Comparison of ENCODE assay signal across 7 mouse cellular contexts in genomic region chr7:34312786-34313442, GRCm38 (mm10). TPM values are rescaled to one million over a fixed set of nuclear protein-coding genes. Genes with fewer than 3 reads are reported as not detected.
DNase-seq lines count a peak whose midpoint lies in the region; ATAC-seq and TF ChIP-seq lines count a peak whose summit lies in the region.

No protein-coding gene starts in this region.

- H3K27ac ChIP-seq in heart, embryonic 16.5 days (ENCODE audit: low read length): peak overlapping the region; percentile 97
- peak overlapping the region; percentile 97 for H3K27ac ChIP-seq in kidney, postnatal 0 days

- DNase-seq in Muller cell, postnatal 12 days (ENCODE audit: inconsistent ontology term): peak; percentile 78
- DNase-seq in adrenal gland, postnatal 36 days: peak; percentile 70 to 86
- DNase-seq in kidney, postnatal 0 days (ENCODE audit: low spot score): peak; percentile 74
- DNase-seq in lung, postnatal 36 days: peak; percentile 87
- peak; percentile 29 to 37 for DNase-seq in spleen, postnatal 14 days (ENCODE audit: low spot score in 2 of 2)

- H3K4me3 ChIP-seq in erythroblast, embryonic 14.5 days (replicated peaks): peak overlapping the region; percentile 97
- H3K4me3 ChIP-seq in heart, embryonic 16.5 days (ENCODE audit: low read length): peak overlapping the region; percentile 93
- peak overlapping the region; percentile 98 for H3K4me3 ChIP-seq in kidney, postnatal 0 days (replicated peaks; ENCODE audit: low read depth, low read length)

- WGBS in heart, embryonic 16.5 days: under 1% methylated on average over 58 of the region's 73 CpGs
- WGBS in kidney, postnatal 0 days: under 1% methylated on average over 66 of the region's 73 CpGs

- H3K4me1 ChIP-seq in erythroblast, embryonic 14.5 days (ENCODE audit: control insufficient read depth): peaks cover 48% of the 10 kb centered on the region
- peaks cover 21% of the 10 kb centered on the region for H3K4me1 ChIP-seq in heart, embryonic 16.5 days (ENCODE audit: control insufficient read depth, insufficient read depth, low read length)
- H3K4me1 ChIP-seq in kidney, postnatal 0 days (replicated peaks; ENCODE audit: insufficient read depth, low read length): 0 out of 2 replicates have a peak, but pooled peaks cover 2% of the 10 kb centered on the region

- peaks cover 23% of the 10 kb centered on the region for H3K36me3 ChIP-seq in erythroblast, embryonic 14.5 days (ENCODE audit: control insufficient read depth)
- H3K36me3 ChIP-seq in heart, embryonic 16.5 days (ENCODE audit: control insufficient read depth, insufficient read depth): no peaks in the 10 kb centered on the region
- H3K36me3 ChIP-seq in kidney, postnatal 0 days (ENCODE audit: insufficient read depth, low read length): no peaks in the 10 kb centered on the region

- ATAC-seq in heart, embryonic 16.5 days (replicated peaks; ENCODE audit: extremely low read depth, insufficient read depth, low FRiP score): peak; percentile 86
- peak; percentile 87 for ATAC-seq in kidney, postnatal 0 days (replicated peaks; ENCODE audit: low FRiP score, low read depth)

- peak overlapping the region; percentile 84 for H3K4me2 ChIP-seq in heart, embryonic 16.5 days (ENCODE audit: low read depth, low read length)
- H3K4me2 ChIP-seq in kidney, postnatal 0 days (ENCODE audit: low read length): peak overlapping the region; percentile 65

- no peaks in the 10 kb centered on the region for H3K27me3 ChIP-seq in erythroblast, embryonic 14.5 days (ENCODE audit: control insufficient read depth)
- no peaks in the 10 kb centered on the region for H3K27me3 ChIP-seq in heart, embryonic 16.5 days (ENCODE audit: control insufficient read depth, insufficient read depth, low read length)
- no peaks in the 10 kb centered on the region for H3K27me3 ChIP-seq in kidney, postnatal 0 days (ENCODE audit: insufficient read depth, low read length)

- H3K9me3 ChIP-seq in erythroblast, embryonic 14.5 days (ENCODE audit: control insufficient read depth, low read length): no peaks in the 10 kb centered on the region
- H3K9me3 ChIP-seq in heart, embryonic 16.5 days (replicated peaks; ENCODE audit: control insufficient read depth, low read length): no peaks in the 10 kb centered on the region
- no peaks in the 10 kb centered on the region for H3K9me3 ChIP-seq in kidney, postnatal 0 days (replicated peaks; ENCODE audit: low read length)

- TF ChIP-seq CTCF in kidney, postnatal 0 days (IDR thresholded peaks at IDR 0.05; ENCODE audit: low read depth): no peak

- H3K9ac ChIP-seq in heart, embryonic 16.5 days (ENCODE audit: low read length): peak overlapping the region; percentile 96
- H3K9ac ChIP-seq in kidney, postnatal 0 days (ENCODE audit: low read depth, low read length): peak overlapping the region; percentile 95

RNA-seq across cellular contexts. Expression of gene 4931406P16Rik, which starts 0.4 kb away (rescaled TPM):
- 10 to 100 TPM; 57.4 to 79.6 TPM for total RNA-seq in adrenal gland, postnatal 36 days (2021)
- polyA plus RNA-seq in erythroblast, embryonic 14.5 days (2012): 2.8 and 3.3 TPM in 2 replicates
- polyA plus RNA-seq in heart, embryonic 16.5 days (2015; fragmentation: Nextera tagmentation; extraction: Ambion mirVana): 24.8 and 28.4 TPM in 2 replicates
- 39.1 and 41.2 TPM in 2 replicates for polyA plus RNA-seq in kidney, postnatal 0 days (2015; fragmentation: Nextera tagmentation; extraction: Ambion mirVana)

Comparison
In these comparisons a context has a peak if more than half of its experiments do, and no peak if none do; other contexts are left out.
1. Peak in every context shown above with its lines: DNase-seq, ATAC-seq, H3K4me3 ChIP-seq and H3K27ac ChIP-seq.
2. DNase-seq: peak in every context shown above with its lines; median percentile 87 in lung, postnatal 36 days; 78 in Muller cell, postnatal 12 days; 78 in adrenal gland, postnatal 36 days; 74 in kidney, postnatal 0 days; 33 in spleen, postnatal 14 days.